Mouse (Mus musculus) embryonic fibroblast, embryonic 13.5 days (primary cell): ENCODE data around the gene Map3k12. TPM values are rescaled to one million over a fixed set of nuclear protein-coding genes. Genes with fewer than 3 reads are reported as not detected.

Experiments used
- H3K27ac ChIP-seq: 2 replicates; pipeline ENCODE4 v1.5.1; 2012; ENCODE audit warnings: low read length, control low read depth, inconsistent platforms; ENCODE audit not compliant: insufficient read depth
- H3K4me1 ChIP-seq: 2 replicates; pipeline ENCODE4 v1.6.1; 2011; ENCODE audit warnings: low read length; ENCODE audit not compliant: control insufficient read depth, insufficient read depth
- H3K4me3 ChIP-seq: 2 replicates; pipeline ENCODE4 v1.5.1; 2011; ENCODE audit warnings: mild to moderate bottlenecking, control low read depth, low read length; ENCODE audit not compliant: insufficient read depth
- CTCF ChIP-seq: IDR thresholded peaks from 2 replicates; pipeline ENCODE4 v1.5.1; 2011; ENCODE audit warnings: mild to moderate bottlenecking, control low read depth, low read length, moderate library complexity, borderline replicate concordance; ENCODE audit not compliant: insufficient read depth
- POLR2A ChIP-seq: IDR thresholded peaks from 2 replicates; pipeline ENCODE4 v1.6.1; 2011; ENCODE audit warnings: low read depth, mild to moderate bottlenecking, control low read depth, low read length, moderate library complexity
- polyA plus RNA-seq: library from polyadenylated mRNA; stranded (reverse); fragments of >200 nt; gene quantifications from 2 replicates; pipeline ENCODE4 v1.2.4, GENCODE M21; 2011; ENCODE audit warnings: low read depth; ENCODE audit not compliant: missing spikeins, insufficient read length

Map3k12 gene
- polyA plus RNA-seq, 1 experiment, result 20.9 TPM

DNA sequence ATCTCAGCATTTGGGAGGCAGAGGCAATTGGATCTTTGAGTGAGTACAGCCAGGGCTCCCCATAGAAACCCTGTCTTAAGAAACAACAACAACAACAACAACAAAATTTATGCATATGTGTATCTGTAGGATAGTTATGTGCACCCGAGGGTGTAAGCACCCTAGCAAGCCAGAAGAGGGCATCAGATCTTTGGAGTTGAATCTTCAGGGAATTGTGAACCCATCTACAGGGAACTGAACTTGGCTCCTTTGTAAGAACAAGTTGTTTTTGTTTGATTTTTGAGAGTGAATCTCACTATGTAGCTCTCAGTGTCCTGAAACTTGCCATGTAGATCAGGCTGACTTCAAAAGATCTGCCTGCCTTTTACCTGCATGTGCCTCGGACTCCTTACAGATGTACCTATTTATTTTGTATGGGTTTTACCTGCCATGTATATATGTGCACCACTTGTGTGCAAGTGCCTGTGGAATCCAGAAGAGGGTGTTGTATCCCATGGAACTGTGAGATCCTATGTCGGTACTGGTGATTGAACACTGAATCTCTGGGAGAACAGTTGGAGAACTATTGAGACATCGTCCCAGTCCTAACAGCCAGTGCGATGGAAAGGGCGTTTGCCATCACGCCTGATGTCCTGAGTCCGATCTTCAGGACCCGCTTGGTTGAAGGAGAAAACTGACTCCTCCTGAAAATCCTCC is 48.0 kb downstream of the Map3k12 start:
- TF ChIP-seq CTCF (no peak), POLR2A (no peak)
- Histone ChIP-seq H3K27ac (no peak overlapping the region), H3K4me1 (peaks cover 5% of the 10 kb centered on the region), H3K4me3 (no peak overlapping the region)

- peaks cover 11% of the 10 kb centered on the region; the same call in 1 of the 2 replicates for H3K4me1 ChIP-seq
- H3K4me3 ChIP-seq, result no peak overlapping the region
- TF ChIP-seq POLR2A, result no peak
- H3K27ac ChIP-seq, result no peak overlapping the region
These were observed 53.2 kb downstream of the Map3k12 start for GRCm38 (mm10) chr15:102463666-102464065.

DNA sequence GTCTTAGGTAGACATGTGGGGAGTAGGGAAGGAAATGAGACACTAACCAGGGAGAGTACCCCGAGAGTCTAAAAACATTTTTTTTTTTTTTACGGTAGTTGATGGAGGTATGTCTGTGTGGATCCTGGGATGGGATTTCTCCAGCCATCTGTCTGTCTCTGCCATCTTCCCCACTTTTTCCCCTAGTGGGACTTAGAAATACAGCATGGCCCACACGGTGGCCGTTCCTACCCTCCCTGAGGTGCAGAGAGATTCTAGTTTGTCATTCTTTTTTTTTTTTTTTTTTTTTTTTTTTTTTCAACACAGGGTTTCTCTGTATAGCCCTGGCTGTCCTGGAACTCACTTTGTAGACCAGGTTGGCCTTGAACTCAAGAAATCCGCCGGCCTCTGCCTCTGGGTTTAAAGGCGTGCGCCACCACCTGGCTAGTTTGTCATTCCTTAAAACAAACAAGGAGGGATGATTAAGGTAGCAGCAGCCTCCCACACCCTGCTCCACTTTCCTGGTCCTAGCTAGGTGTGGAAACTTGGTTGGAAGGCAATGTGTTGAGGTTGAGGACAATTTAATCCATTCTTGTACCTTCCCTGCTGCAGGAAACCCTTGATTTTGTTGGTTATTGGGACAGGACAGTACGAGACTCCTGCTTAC is 55.3 kb downstream of the Map3k12 start:
- Histone ChIP-seq H3K4me3 (no peak overlapping the region), H3K4me1 (peaks cover 11% of the 10 kb centered on the region; the same call in 1 of the 2 replicates), H3K27ac (peak overlapping the region; percentile 69; the same call in 1 of the 2 replicates)
- TF ChIP-seq CTCF (no peak), POLR2A (no peak)

GRCm38 (mm10) chr15:102460971-102461370 is 55.9 kb downstream of the Map3k12 start:
- no peak for TF ChIP-seq CTCF
- no peak for TF ChIP-seq POLR2A
- Histone ChIP-seq H3K27ac (peak overlapping the region; percentile 69; the same call in 1 of the 2 replicates), H3K4me3 (peak overlapping the region; percentile 1; the same call in 1 of the 2 replicates), H3K4me1 (peaks cover 11% of the 10 kb centered on the region; the same call in 1 of the 2 replicates)

DNA sequence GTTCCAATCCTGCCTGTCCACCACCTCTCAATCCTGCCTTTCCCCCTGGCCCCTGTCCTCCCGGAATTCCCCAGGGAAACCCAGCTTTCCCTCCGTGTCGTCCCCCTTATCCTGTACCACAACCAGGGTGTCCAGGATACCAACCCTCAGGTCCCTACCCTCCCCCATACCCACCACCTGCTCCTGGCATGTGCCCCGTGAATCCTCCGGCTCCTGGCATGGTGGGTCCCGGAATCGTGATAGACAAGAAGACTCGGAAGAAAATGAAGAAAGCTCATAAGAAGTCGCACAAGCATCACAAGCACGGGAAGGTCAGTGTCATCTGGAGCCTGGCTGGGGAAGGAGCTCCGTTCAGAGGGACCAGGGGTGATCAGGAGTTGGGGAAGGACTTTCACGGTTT is 56.5 kb downstream of the Map3k12 start:
- H3K4me3 ChIP-seq, result peak overlapping the region; percentile 1; the same call in 1 of the 2 replicates
- H3K4me1 ChIP-seq, result peaks cover 11% of the 10 kb centered on the region; the same call in 1 of the 2 replicates
- TF ChIP-seq POLR2A (0 out of 2 replicates have a peak, but pooled peaks have one; percentile 3), CTCF (no peak)
- H3K27ac ChIP-seq, result peak overlapping the region; percentile 69; the same call in 1 of the 2 replicates

DNA sequence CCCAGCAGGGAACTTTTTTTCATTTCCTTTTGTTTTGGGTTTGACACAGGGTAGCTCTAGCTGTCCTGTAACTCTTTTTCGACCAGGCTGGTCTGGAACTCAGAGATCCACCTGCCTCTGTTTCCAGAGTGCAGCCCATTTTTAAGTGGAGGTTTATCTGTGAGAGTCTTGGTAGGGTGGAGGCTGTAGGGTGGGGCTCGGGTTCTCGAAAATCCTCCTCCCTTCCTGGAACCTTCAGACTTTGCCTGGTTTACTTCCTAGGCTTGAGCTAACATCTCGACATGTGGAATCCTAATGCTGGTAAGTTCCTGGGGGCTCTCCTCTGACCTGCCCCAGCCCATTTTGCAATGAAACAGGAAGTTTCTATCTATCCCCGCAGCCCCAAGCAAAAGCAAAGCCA is 57.0 kb downstream of the Map3k12 start:
- H3K4me1 ChIP-seq, result peaks cover 11% of the 10 kb centered on the region; the same call in 1 of the 2 replicates
- TF ChIP-seq CTCF (no peak), POLR2A (no peak)
- H3K4me3 ChIP-seq, result peak overlapping the region; percentile 80

DNA sequence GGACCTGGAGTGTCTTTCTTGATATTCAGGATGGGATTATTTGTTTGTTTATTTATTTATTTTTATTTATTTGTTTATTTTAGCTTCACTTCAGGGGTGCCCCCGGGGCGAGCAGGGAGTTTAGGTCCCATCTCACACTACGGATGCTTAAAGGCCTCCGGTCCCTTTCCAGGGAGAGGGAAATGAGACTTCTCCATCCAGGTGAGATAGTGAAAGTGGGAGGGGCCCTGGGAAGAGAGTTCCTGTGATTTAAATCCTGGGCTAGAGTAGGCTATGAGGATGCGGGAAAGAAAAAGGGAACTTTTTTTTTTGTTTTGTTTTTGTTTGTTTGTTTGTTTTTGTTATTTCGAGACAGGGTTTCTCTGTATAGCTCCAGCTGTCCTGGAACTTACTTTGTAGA is 57.5 kb downstream of the Map3k12 start:
- TF ChIP-seq POLR2A (no peak), CTCF (no peak)
- H3K4me1 ChIP-seq, result peaks cover 11% of the 10 kb centered on the region; the same call in 1 of the 2 replicates
- H3K4me3 ChIP-seq, result peak overlapping the region; percentile 80
- H3K27ac ChIP-seq, result no peak overlapping the region

More for the DNA sequence above, 57.0 kb downstream of the Map3k12 start:
- H3K27ac ChIP-seq, result peak overlapping the region; percentile 6; the same call in 1 of the 2 replicates

DNA sequence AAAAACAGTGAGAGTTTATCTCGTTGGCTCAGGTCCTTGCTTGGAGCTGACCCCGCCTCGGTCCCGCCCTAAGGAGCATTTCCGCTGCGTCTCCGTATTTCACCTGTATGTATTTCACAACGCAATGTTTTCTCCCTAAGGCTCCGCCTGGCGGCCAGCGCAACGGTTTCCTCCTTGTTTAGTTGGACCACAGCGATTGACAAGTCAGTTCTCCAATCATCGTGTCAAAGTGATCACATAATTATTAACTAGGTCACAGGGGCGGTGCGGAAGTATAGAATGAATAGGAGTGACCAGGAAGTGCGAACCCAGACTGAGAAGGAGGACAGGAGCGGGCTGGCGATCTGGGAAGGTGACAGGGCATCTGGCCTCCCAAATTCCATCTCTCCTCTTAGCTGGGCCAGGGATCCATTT is 58.0 kb downstream of the Map3k12 start, which contains the start of gene Prr13:
TSS of gene Prr13 (plus strand) at position 125 of the 414 bp plus-strand sequence.
- Histone ChIP-seq H3K4me3 (peak within 1 kb of the TSS; percentile 80), H3K4me1 (peaks cover 11% of the 10 kb centered on the region; the same call in 1 of the 2 replicates), H3K27ac (no peak within 1 kb of the TSS)
- TF ChIP-seq POLR2A (peak; percentile 97), CTCF (0 out of 2 replicates have a peak, but pooled peaks have one; percentile 15)

DNA sequence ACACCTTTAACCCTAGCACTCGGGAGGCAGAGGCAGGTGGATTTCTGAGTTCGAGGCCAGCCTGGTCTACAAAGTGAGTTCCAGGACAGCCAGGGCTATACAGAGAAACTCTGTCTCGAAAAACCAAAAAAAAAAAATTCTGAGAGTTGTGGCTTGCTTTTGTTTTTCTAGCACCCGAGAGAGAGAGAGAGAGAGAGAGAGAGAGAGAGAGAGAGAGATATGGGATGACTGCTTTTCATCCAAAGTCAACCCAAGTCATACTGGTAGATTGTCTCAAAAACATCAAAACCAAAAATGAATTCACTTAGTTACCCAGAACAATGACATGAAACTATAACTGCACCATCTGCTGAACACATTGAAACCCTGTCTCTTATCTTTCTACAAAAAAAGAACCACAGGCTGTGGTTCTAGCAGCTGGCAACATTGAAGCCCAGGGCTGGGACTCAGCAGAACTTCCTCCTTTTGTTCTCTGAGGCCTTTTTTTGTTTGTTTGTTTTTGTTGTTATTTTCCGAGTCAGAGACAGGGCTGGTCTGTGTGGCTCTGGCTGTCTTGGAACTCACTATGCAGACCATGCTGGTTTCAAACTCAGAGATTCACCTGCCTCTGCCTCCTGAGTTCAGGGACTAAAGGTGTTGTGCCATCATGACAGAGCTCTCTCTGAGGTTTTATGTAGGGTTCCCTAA is 58.7 kb downstream of the Map3k12 start:
- no peak for TF ChIP-seq CTCF
- TF ChIP-seq POLR2A, result no peak
- no peak overlapping the region for H3K27ac ChIP-seq
- no peak overlapping the region for H3K4me3 ChIP-seq
- H3K4me1 ChIP-seq, result peaks cover 11% of the 10 kb centered on the region; the same call in 1 of the 2 replicates

- H3K4me3 ChIP-seq, result no peak overlapping the region
- H3K4me1 ChIP-seq, result peaks cover 11% of the 10 kb centered on the region; the same call in 1 of the 2 replicates
- no peak overlapping the region for H3K27ac ChIP-seq
- peak; percentile 29; the same call in 1 of the 2 replicates for TF ChIP-seq CTCF
- TF ChIP-seq POLR2A, result no peak
These were observed 60.9 kb downstream of the Map3k12 start for GRCm38 (mm10) chr15:102455993-102456392.
